Mouse (Mus musculus) ES-Bruce4 (cell line): ENCODE results near the gene Slc26a10. TPM values are rescaled to one million over a fixed set of nuclear protein-coding genes. Genes with fewer than 3 reads are reported as not detected.

Experiments used
- H3K27ac ChIP-seq: 2 replicates; pipeline ENCODE4 v1.5.1; 2012; ENCODE audit warnings: low read length, inconsistent platforms; ENCODE audit not compliant: insufficient read depth
- H3K27me3 ChIP-seq: 2 replicates; pipeline ENCODE4 v1.6.1; 2012; ENCODE audit warnings: mild to moderate bottlenecking, low read length, inconsistent platforms; ENCODE audit not compliant: control insufficient read depth, poor library complexity, insufficient read depth, severe bottlenecking
- H3K36me3 ChIP-seq: 2 replicates; pipeline ENCODE4 v1.6.1; 2012; ENCODE audit warnings: inconsistent platforms, mild to moderate bottlenecking, low read length, moderate library complexity; ENCODE audit not compliant: control insufficient read depth, poor library complexity, insufficient read depth, severe bottlenecking
- H3K4me1 ChIP-seq: one replicate; pipeline ENCODE4 v1.8.1; 2011; ENCODE audit warnings: low read length; ENCODE audit not compliant: control insufficient read depth, insufficient read depth
- H3K4me3 ChIP-seq: 2 replicates; pipeline ENCODE4 v1.5.1; 2011; ENCODE audit warnings: low read depth, mild to moderate bottlenecking, low read length
- H3K9ac ChIP-seq: 2 replicates; pipeline ENCODE4 v1.6.1; 2012; ENCODE audit warnings: low read depth, mild to moderate bottlenecking, inconsistent platforms; ENCODE audit not compliant: poor library complexity, severe bottlenecking
- H3K9me3 ChIP-seq: replicated peaks from 2 replicates; pipeline ENCODE4 v1.6.1; 2012; ENCODE audit warnings: mild to moderate bottlenecking, low read length, inconsistent platforms; ENCODE audit not compliant: control insufficient read depth, poor library complexity, insufficient read depth, severe bottlenecking
- CTCF ChIP-seq: IDR thresholded peaks from one replicate; pipeline ENCODE4 v1.8.1; 2011; ENCODE audit warnings: low read depth, low read length
- EP300 ChIP-seq: IDR thresholded peaks from 2 replicates; pipeline ENCODE4 v1.6.1; 2011; ENCODE audit warnings: low read depth, low read length; ENCODE audit not compliant: insufficient read depth
- POLR2A ChIP-seq: IDR thresholded peaks from one replicate; pipeline ENCODE4 v1.8.1; 2011; ENCODE audit warnings: low read length; ENCODE audit not compliant: insufficient read depth
- polyA plus RNA-seq: library from polyadenylated mRNA; stranded (reverse); fragments of >200 nt; gene quantifications from 2 replicates; pipeline ENCODE4 v1.2.4, GENCODE M21; 2011; ENCODE audit warnings: low read depth; ENCODE audit not compliant: missing spikeins, insufficient read depth, insufficient read length

The Slc26a10 gene
- polyA plus RNA-seq, 1 experiment = 24.6 TPM

DNA sequence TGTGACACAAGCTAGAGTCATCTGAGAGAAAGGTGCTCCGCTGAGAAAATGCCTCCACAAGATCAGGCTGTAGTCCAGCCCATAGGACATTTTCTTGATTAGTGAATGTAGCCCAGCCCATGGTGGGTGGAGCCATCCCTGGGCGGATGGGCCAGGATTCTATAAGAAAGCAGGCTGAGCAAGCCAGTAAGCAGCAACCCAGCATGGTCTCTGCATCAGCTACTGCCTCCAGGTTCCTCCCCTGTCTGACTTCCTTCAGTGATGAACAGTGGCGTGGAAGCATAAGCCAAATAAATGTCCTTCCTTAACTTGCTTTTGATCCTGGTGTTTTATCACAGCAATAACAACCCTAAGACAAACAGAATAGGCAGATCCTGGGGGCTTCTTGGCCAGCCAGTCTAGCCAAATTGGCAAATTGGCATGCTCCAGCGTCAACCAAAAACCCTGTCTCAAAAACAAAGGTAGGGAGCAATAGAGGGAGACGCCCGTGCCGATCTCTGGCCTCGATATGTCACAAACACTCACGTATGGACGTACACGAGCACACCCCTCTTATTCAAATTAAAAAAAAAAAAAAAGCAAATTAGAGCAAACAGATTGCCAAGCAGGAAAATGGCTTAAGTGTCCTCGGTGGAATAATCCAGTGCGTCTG lies 57.5 kb downstream of the Slc26a10 start:
- Histone ChIP-seq H3K9me3 (no peaks in the 10 kb centered on the region), H3K27me3 (no peaks in the 10 kb centered on the region), H3K27ac (peak overlapping the region; percentile 65), H3K4me1 (no peaks in the 10 kb centered on the region), H3K4me3 (peak overlapping the region; percentile 65), H3K9ac (peak overlapping the region; percentile 10), H3K36me3 (peaks cover 4% of the 10 kb centered on the region; the same call in 1 of the 2 replicates)
- TF ChIP-seq POLR2A (peak; percentile 86), CTCF (no peak), EP300 (no peak)

DNA sequence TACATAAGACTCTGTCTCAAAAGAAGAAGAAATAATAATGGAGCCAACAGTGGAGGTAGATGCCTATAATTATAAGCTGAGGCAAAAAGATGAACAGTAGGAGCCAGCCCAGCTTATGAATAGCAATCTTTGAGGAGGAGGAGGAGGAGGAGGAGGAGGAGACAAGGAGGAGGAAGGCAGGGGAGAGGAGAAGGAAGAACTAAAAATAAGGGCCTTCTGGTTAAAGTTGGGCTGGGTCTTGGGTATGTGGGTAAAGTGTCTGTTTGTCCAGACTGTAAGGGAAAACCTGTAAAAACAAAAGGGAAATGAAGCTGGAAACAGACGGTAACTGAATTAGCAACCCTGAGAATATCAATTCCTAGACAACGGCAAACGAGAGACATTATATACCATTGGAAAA lies 58.4 kb downstream of the Slc26a10 start:
- no peaks in the 10 kb centered on the region for H3K4me1 ChIP-seq
- H3K4me3 ChIP-seq = no peak overlapping the region
- no peak overlapping the region for H3K9ac ChIP-seq
- no peaks in the 10 kb centered on the region for H3K27me3 ChIP-seq
- no peaks in the 10 kb centered on the region for H3K9me3 ChIP-seq
- H3K36me3 ChIP-seq = peaks cover 4% of the 10 kb centered on the region
- no peak overlapping the region for H3K27ac ChIP-seq
- TF ChIP-seq POLR2A (no peak), EP300 (no peak), CTCF (no peak)

Other genes with a start within 250 kb of the Slc26a10 start
- gene Ctdsp2, start 201.9 kb downstream of the Slc26a10 start, polyA plus RNA-seq = 60.9 and 62.0 TPM in 2 replicates
- 0.19 and 0.78 TPM in 2 replicates for gene Avil, start 179.9 kb downstream of the Slc26a10 start, polyA plus RNA-seq
- gene Tsfm, start 149.8 kb downstream of the Slc26a10 start, polyA plus RNA-seq = 40.6 and 47.9 TPM in 2 replicates
- 20.2 and 22.8 TPM in 2 replicates for gene Mettl1, start 139.2 kb downstream of the Slc26a10 start, polyA plus RNA-seq
- 0.41 and 0.51 TPM in 2 replicates for gene Eef1akmt3, start 139.1 kb downstream of the Slc26a10 start, polyA plus RNA-seq
- gene Cyp27b1, start 132.4 kb downstream of the Slc26a10 start, polyA plus RNA-seq = 0.42 TPM in 1 of 2 replicates, not detected in the other
- 8.8 and 9.5 TPM in 2 replicates for gene March9, start 120.5 kb downstream of the Slc26a10 start, polyA plus RNA-seq
- gene Cdk4, start 117.1 kb downstream of the Slc26a10 start, polyA plus RNA-seq = 619 and 675 TPM in 2 replicates
- gene Tspan31, start 110.4 kb downstream of the Slc26a10 start, polyA plus RNA-seq = 71.0 and 75.9 TPM in 2 replicates
- 0.72 and 0.85 TPM in 2 replicates for gene Agap2, start 105.4 kb downstream of the Slc26a10 start, polyA plus RNA-seq
- gene Os9, start 59.5 kb downstream of the Slc26a10 start, polyA plus RNA-seq = 14.1 and 16.7 TPM in 2 replicates
- gene B4galnt1, start 15.4 kb downstream of the Slc26a10 start, polyA plus RNA-seq = 7.7 and 9.5 TPM in 2 replicates
- 50.9 and 54.3 TPM in 2 replicates for gene Arhgef25, start 9.4 kb upstream of the Slc26a10 start, polyA plus RNA-seq
- gene Dtx3, start 15.1 kb upstream of the Slc26a10 start, polyA plus RNA-seq = 49.8 and 50.8 TPM in 2 replicates
- 36.7 and 39.2 TPM in 2 replicates for gene Pip4k2c, start 30.9 kb upstream of the Slc26a10 start, polyA plus RNA-seq
- gene Kif5a, start 82.7 kb upstream of the Slc26a10 start, polyA plus RNA-seq = 7.3 and 8.0 TPM in 2 replicates
- 124 and 125 TPM in 2 replicates for gene Dctn2, start 85.7 kb upstream of the Slc26a10 start, polyA plus RNA-seq
- 26.2 and 26.7 TPM in 2 replicates for gene Mbd6, start 108.4 kb upstream of the Slc26a10 start, polyA plus RNA-seq
- 129 and 136 TPM in 2 replicates for gene Mars, start 131.1 kb upstream of the Slc26a10 start, polyA plus RNA-seq
- gene Arhgap9, start 141.3 kb upstream of the Slc26a10 start, polyA plus RNA-seq = 8.5 and 9.1 TPM in 2 replicates
- gene Gli1, start 161.3 kb upstream of the Slc26a10 start, polyA plus RNA-seq = 19.8 and 21.4 TPM in 2 replicates
- not detected in 2 replicates for gene Inhbe, start 173.8 kb upstream of the Slc26a10 start, polyA plus RNA-seq
- not detected in 2 replicates for gene Inhbc, start 189.8 kb upstream of the Slc26a10 start, polyA plus RNA-seq
- gene R3hdm2, start 199.7 kb upstream of the Slc26a10 start, polyA plus RNA-seq = 107 and 122 TPM in 2 replicates